Mouse (Mus musculus): ENCODE results near the gene Tbce. TPM values are rescaled to one million over a fixed set of nuclear protein-coding genes. Genes with fewer than 3 reads are reported as not detected.
A peak's percentile ranks its signal among the peaks of the same experiment; 100 is the strongest.

Tbce gene
- total RNA-seq, 2 experiments from 2014 or later: 64.9 to 67.3 TPM

DNA sequence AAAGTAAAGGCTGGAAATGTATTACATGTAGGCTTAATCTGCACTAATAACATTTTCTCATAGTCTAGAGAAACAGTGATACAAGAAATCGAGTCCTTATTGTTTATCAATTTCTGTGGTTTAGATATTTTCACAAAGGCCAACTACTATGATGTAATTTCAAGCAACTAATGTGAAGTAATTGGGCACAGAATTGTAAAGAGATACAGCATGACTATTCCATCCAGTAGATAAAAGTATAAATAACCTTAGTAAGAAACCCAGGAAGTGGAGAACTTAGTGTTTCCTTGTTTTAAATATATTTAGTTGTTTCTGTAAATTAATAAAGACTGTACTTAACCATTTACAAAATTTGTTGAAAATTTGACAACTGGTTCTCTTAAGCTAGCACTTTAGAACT, 69.6 kb downstream of the Tbce start:
- no peak for DNase-seq (ENCODE audit: low spot score in 2 of 2)

DNA sequence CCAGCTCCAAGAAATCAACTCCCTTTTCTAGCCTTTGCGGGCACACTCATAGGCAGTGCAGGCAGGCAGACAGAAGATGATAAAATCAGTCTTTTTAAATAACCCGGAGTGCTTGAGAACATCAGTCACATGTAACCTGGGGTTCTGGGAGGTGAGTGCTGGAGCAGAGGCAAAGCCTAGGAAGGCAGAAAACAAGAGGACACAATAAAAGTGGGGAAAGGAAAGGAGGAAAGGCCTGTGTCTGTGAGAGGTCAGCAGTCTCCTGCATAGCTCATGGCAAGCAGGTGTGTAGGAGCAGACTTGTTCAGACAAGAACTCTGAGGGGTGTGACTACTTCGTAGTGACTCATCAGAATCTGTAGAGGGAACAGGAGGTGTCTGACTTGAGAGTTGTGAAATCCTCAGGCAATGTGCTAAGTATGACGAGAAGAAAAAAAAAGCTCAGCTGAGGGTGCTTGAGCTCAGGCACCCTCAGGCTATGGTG, 70.8 kb downstream of the Tbce start:
- peak in 1 of 2 experiments; percentile 26 for DNase-seq (ENCODE audit: low spot score in 2 of 2)

GRCm38 (mm10) chr13:13966172-13966571, 73.3 kb downstream of the Tbce start:
- no peak for DNase-seq (ENCODE audit: low spot score in 2 of 2)

DNA sequence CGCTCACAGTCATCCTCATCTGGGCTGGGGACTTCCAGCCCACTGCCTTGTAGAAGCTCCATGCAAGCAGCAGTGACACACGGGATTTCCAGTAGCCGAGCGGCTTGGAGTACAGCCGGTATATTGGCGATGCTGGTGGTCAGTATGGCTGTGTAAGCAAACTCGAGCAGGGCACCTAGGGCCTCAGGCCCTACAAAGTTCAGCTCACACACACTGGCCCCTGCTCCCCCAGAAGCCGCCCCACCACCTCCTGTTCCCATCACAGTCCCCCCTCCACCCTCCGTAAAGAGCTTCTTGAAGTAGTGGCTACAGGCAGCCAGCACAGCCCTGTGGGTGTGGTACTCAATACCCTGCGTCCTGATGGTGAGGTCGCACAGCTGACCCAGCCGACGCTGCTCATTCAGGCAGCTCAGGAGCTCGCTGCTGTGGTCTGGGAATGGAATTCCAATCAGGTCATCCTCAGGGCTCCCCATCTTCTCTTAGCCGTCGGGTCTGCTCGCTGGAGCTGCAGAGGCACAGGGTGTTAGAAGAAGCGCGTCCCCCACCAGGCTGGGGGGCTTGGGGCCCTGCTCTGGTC, 74.0 kb downstream of the Tbce start:
- DNase-seq (ENCODE audit: low spot score in 2 of 2): no peak

DNA sequence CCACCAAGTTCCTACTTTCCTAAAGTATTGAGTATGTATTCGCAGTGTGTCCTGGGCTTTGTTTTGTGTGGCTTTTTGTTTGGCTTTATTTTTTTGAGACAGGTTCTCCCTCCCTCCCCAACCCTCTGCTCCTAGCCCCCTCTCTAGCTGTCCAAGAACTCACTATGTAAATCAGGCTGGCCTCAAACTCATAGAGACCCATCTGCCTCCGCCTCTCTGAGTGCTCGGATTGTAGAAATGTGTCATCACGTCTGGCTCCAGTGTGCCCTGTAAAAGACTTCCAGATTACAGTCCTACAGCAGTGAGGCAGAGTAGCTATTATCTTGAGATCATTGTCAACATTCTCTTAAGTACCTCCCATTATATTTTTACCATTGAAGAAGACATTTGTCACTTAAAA, 78.4 kb downstream of the Tbce start:
- no peak for DNase-seq (ENCODE audit: low spot score in 2 of 2)

DNA sequence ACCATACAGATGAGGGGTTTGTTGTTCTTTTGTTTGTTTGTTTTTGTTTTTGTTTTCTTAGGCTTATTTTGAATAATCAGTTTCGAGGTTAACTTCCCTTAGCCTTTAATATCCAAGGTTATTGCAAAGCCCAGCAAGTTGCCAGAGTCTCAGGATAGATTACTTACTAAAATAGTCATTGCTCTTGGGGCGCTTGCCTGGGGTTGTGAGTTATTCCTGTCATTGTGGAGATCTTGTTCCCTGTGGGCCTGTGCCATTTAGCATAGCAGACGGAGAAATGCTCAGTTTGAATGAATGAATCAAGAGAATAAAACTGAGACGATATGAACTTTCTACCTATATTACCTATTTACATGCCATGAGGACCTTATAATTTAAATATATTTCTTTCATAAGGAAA, 79.2 kb downstream of the Tbce start:
- no peak for DNase-seq (ENCODE audit: low spot score in 2 of 2)

- DNase-seq (ENCODE audit: low spot score in 2 of 2): no peak
These were observed 82.8 kb downstream of the Tbce start for GRCm38 (mm10) chr13:13956686-13957085.

DNA sequence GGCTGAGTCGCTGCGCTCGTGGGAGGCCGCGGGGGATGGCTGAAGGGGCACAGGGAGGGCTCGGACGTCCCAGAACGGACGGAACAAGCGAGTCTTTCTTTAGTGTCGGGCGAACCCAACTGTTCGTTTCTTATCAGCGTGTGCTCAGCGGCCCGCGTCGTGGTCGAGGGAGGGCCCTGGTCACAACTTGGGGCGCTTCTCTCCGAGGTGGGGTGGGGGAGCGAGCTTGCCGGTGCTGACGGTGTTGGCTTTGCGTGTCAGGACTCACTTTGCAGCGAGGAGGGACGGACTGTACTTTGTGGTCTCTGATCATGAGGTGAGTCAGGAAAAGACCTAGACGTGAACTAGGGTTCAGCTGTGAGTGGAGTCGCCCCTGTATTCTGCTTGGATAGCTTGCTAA, 84.5 kb downstream of the Tbce start:
- DNase-seq (ENCODE audit: low spot score in 2 of 2): peak in 1 of 2 experiments; percentile 20

DNA sequence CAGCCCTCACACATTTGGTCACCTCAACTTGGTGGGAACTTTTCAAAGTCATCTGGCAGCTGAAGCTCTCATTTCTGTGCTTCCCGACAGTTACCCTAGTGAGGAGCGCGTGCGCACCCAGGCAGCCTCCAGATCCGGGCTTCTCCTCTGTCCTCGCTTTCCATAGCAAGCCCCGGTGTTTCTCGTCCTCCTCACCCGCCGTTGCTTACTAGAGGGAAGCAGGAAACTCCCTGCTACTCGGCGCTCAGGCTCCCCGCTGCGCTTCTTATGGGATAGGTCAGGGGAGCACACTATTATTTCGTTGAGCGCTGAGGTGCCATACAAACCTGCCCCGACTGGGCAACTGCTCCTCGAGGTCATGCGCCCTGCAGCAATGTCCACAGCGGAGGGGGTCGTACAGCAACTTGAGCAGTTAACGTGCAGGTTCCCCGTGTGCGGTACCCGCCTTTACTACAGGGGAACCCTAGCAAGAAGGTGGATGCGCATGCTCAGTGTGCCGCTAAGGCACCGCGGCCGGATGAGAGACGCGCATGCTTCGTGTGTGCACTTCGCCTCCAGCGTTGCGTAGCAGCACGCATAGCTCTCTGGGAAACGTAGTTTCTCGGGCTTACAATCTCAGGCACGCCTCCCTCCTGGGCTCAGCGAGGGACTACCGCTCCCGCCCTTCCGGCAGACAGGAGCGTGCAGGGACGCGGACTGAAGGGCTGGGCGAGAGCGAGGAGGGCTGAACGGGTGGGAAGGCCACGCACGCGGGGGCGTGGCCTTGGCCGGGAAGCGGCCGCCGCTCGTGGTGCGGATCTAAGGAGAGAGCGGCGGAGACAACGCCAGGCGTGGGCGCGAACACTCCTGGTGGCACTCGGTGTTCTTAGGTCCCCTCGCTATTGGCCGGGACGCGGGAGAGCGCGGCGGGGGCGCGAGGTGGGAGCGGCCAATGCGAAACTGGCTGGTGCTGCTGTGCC, 85.3 kb downstream of the Tbce start, which contains the start of gene B3galnt2:
Gene B3galnt2 (plus strand): TSS at position 596 of the 959 bp plus-strand sequence.
- peak; percentile 97 to 99 for DNase-seq (ENCODE audit: low spot score in 2 of 2)

Other genes starting within 250 kb of the Tbce start
- gene B3galnt2, start 85.2 kb downstream of the Tbce start, total RNA-seq (2021): 10 to 100 TPM; 14.1 to 15.9 TPM
- gene Arid4b, start 23.6 kb upstream of the Tbce start, total RNA-seq (2021): 10 to 100 TPM; 48.0 to 49.7 TPM
- 10 to 100 TPM; 52.9 to 60.1 TPM for gene Ggps1, start 23.9 kb upstream of the Tbce start, total RNA-seq (2021)